Mouse (Mus musculus) limb, embryonic 14.5 days (tissue): Measurements from ENCODE around the gene Dcaf4. TPM values are rescaled to one million over a fixed set of nuclear protein-coding genes. Genes with fewer than 3 reads are reported as not detected.

ENCODE experiments used
- ATAC-seq: fragments of 200-750 bp; cut with Nextera tagmentation; 2 replicates; pipeline ENCODE4 v1.8.0; 2017; ENCODE audit warnings: low read depth, moderate number of reproducible peaks, moderate TSS enrichment; ENCODE audit not compliant: low FRiP score
- DNase-seq: peaks from one replicate; pipeline ENCODE4 v3.0.0-alpha.2; 2015; ENCODE audit warnings: low spot score
- H3K27ac ChIP-seq: fragments of 300-500 bp; sonication (generic); replicated peaks from 2 replicates; pipeline ENCODE4 v1.5.1; 2014; ENCODE audit warnings: low read depth, mild to moderate bottlenecking, low read length, moderate library complexity, mixed read lengths
- H3K27me3 ChIP-seq: fragments of 300-500 bp; sonication (generic); 2 replicates; pipeline ENCODE4 v1.6.1; 2014; ENCODE audit warnings: low read length, mixed read lengths; ENCODE audit not compliant: control insufficient read depth, insufficient read depth
- H3K36me3 ChIP-seq: fragments of 300-500 bp; sonication (generic); 2 replicates; pipeline ENCODE4 v1.6.1; 2014; ENCODE audit warnings: mild to moderate bottlenecking, low read length, moderate library complexity, mixed read lengths; ENCODE audit not compliant: control insufficient read depth, insufficient read depth
- H3K4me1 ChIP-seq: fragments of 300-500 bp; sonication (generic); 2 replicates; pipeline ENCODE4 v1.6.1; 2014; ENCODE audit warnings: antibody characterized with exemption, low read length, mixed read lengths; ENCODE audit not compliant: control insufficient read depth, insufficient read depth
- H3K4me2 ChIP-seq: fragments of 300-500 bp; sonication (generic); replicated peaks from 2 replicates; pipeline ENCODE4 v1.6.1; 2014; ENCODE audit warnings: low read depth, mild to moderate bottlenecking, low read length, moderate library complexity; ENCODE audit not compliant: severe bottlenecking
- H3K4me3 ChIP-seq: fragments of 300-500 bp; sonication (generic); replicated peaks from 2 replicates; pipeline ENCODE4 v1.5.1; 2014; ENCODE audit warnings: low read length
- H3K9ac ChIP-seq: fragments of 300-500 bp; sonication (generic); 2 replicates; pipeline ENCODE4 v1.6.1; 2014; ENCODE audit warnings: mild to moderate bottlenecking, low read depth, low read length, moderate library complexity; ENCODE audit not compliant: severe bottlenecking
- H3K9me3 ChIP-seq: fragments of 300-500 bp; sonication (generic); 2 replicates; pipeline ENCODE4 v1.6.1; 2016; ENCODE audit warnings: low read length; ENCODE audit not compliant: control insufficient read depth
- POLR2A ChIP-seq: fragments of 200-500 bp; IDR thresholded peaks from 2 replicates; pipeline ENCODE4 v1.8.0; 2012; ENCODE audit warnings: inconsistent platforms, mild to moderate bottlenecking, moderate library complexity, borderline replicate concordance; ENCODE audit not compliant: insufficient read depth, insufficient read length; ENCODE audit errors: extremely low read depth
- WGBS: fragments of 180-500 bp; shearing (Covaris S2); extraction: QIAGEN DNeasy Blood & Tissue Kit; methylation state at CpG from one replicate; pipeline ENCODE4 v1.1.7; 2014; 5-methylcytosine and 5-hydroxymethylcytosine counted together
- polyA plus RNA-seq, 2 experiments: library from polyadenylated mRNA; depleted of rRNA in 1 of 2; stranded (reverse) in 1 of 2; unstranded in 1 of 2; fragments of >200 nt; fragmentation: Nextera tagmentation in 1 of 2; extraction: Ambion mirVana in 1 of 2; gene quantifications; 2 replicates each; pipeline versions ENCODE4 v1.2.1 to v1.2.3; 2012 to 2014

The Dcaf4 gene
- polyA plus RNA-seq, 2 experiments: 40.1 to 49.5 TPM

GRCm38 (mm10) chr12:83528665-83529064 lies 8.4 kb downstream of the Dcaf4 start:
- Histone ChIP-seq H3K27me3 (no peaks in the 10 kb centered on the region), H3K4me2 (no peak overlapping the region), H3K9me3 (no peaks in the 10 kb centered on the region), H3K9ac (no peak overlapping the region), H3K4me1 (no peaks in the 10 kb centered on the region), H3K4me3 (no peak overlapping the region), H3K27ac (no peak overlapping the region), H3K36me3 (peaks cover 28% of the 10 kb centered on the region)
- DNase-seq (no peak), ATAC-seq (no peak)
- TF ChIP-seq POLR2A: no peak
- 84% methylated on average over 5 of the region's 5 CpGs for WGBS

- Histone ChIP-seq H3K9ac (no peak overlapping the region), H3K27ac (no peak overlapping the region), H3K4me3 (no peak overlapping the region), H3K9me3 (no peaks in the 10 kb centered on the region), H3K4me2 (no peak overlapping the region), H3K4me1 (peaks cover 6% of the 10 kb centered on the region; the same call in 1 of the 2 replicates), H3K27me3 (no peaks in the 10 kb centered on the region), H3K36me3 (peaks cover 46% of the 10 kb centered on the region)
- no peak for TF ChIP-seq POLR2A
- 89% methylated on average over 6 of the region's 6 CpGs for WGBS
- ATAC-seq (no peak), DNase-seq (no peak)
Measured at GRCm38 (mm10) chr12:83531992-83532391, 11.7 kb downstream of the Dcaf4 start.

- peaks cover 6% of the 10 kb centered on the region; the same call in 1 of the 2 replicates for H3K4me1 ChIP-seq
Measured at GRCm38 (mm10) chr12:83532966-83533365, 12.7 kb downstream of the Dcaf4 start.

GRCm38 (mm10) chr12:83534190-83534589 lies 13.9 kb downstream of the Dcaf4 start:
- H3K27me3 ChIP-seq: no peaks in the 10 kb centered on the region
- no peak for TF ChIP-seq POLR2A
- 68% methylated on average over 3 of the region's 3 CpGs for WGBS
- H3K4me3 ChIP-seq: no peak overlapping the region
- H3K36me3 ChIP-seq: peaks cover 59% of the 10 kb centered on the region
- no peak overlapping the region for H3K9ac ChIP-seq
- no peaks in the 10 kb centered on the region for H3K9me3 ChIP-seq
- no peak for ATAC-seq
- H3K4me1 ChIP-seq: peaks cover 6% of the 10 kb centered on the region; the same call in 1 of the 2 replicates
- no peak overlapping the region for H3K27ac ChIP-seq
- no peak for DNase-seq
- H3K4me2 ChIP-seq: no peak overlapping the region

More at GRCm38 (mm10) chr12:83532966-83533365, 12.7 kb downstream of the Dcaf4 start:
- Histone ChIP-seq H3K4me2 (no peak overlapping the region), H3K36me3 (peaks cover 50% of the 10 kb centered on the region), H3K27me3 (no peaks in the 10 kb centered on the region), H3K9me3 (no peaks in the 10 kb centered on the region), H3K9ac (no peak overlapping the region), H3K4me3 (no peak overlapping the region), H3K27ac (no peak overlapping the region)
- 81% methylated on average over 3 of the region's 3 CpGs for WGBS
- TF ChIP-seq POLR2A: no peak
- ATAC-seq: no peak
- no peak for DNase-seq

- H3K9me3 ChIP-seq: no peaks in the 10 kb centered on the region
- ATAC-seq (no peak), DNase-seq (no peak)
- no peak overlapping the region for H3K9ac ChIP-seq
- H3K4me2 ChIP-seq: no peak overlapping the region
- H3K4me3 ChIP-seq: no peak overlapping the region
- TF ChIP-seq POLR2A: no peak
- H3K36me3 ChIP-seq: peaks cover 66% of the 10 kb centered on the region
- 60% methylated on average over 11 of the region's 11 CpGs for WGBS
- H3K27ac ChIP-seq: no peak overlapping the region
- H3K4me1 ChIP-seq: peaks cover 6% of the 10 kb centered on the region; the same call in 1 of the 2 replicates
- no peaks in the 10 kb centered on the region for H3K27me3 ChIP-seq
Measured at GRCm38 (mm10) chr12:83535428-83535827, 15.2 kb downstream of the Dcaf4 start.

GRCm38 (mm10) chr12:83536039-83536438 lies 15.8 kb downstream of the Dcaf4 start:
- peak; percentile 55 for DNase-seq
- no peak overlapping the region for H3K4me2 ChIP-seq
- H3K9me3 ChIP-seq: no peaks in the 10 kb centered on the region
- no peak for TF ChIP-seq POLR2A
- ATAC-seq: no peak
- peaks cover 6% of the 10 kb centered on the region; the same call in 1 of the 2 replicates for H3K4me1 ChIP-seq
- 43% methylated on average over 9 of the region's 9 CpGs for WGBS
- H3K36me3 ChIP-seq: peaks cover 72% of the 10 kb centered on the region
- H3K4me3 ChIP-seq: no peak overlapping the region
- no peaks in the 10 kb centered on the region for H3K27me3 ChIP-seq
- H3K9ac ChIP-seq: no peak overlapping the region
- no peak overlapping the region for H3K27ac ChIP-seq
